Mouse (Mus musculus) thymus, adult 18-20 months (tissue): ENCODE results near the gene Btbd19.
A peak's percentile ranks its signal among the peaks of the same experiment; 100 is the strongest.

Source experiments
- DNase-seq, 2 experiments: peaks; one replicate each; pipeline ENCODE4 v3.0.0; 2022; ENCODE audit warnings: mixed read lengths in 2 of 2

Gene Btbd19

DNA sequence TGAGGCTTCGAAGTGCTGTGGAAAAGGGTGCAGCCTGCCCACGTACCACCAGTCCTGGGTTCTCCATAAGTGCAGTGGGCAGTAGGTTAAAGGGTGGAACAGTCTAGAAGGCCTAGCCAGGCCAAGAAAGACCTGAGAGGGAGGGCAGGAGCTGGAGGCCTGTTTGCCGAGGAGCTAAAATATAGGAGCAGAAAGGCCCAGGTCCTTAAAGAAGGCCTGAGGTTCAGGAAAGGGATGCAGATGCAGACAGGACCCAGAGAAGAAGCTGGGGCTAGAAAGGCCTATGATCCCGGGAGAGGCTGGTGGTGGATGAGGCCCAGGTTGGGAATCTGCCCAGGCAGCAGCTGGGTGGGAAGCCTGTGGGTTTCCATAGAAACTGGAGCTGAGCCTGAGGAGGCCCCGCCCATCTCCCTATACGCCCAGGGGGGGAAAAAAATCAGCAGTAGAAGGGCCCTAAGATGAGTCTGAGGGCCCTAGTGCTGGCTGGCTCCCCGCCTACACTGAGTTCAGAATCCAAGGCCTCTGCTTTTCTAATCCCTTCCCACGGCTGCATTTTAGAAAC is at the start of gene Btbd19:
TSS of gene Btbd19 (minus strand) at position 378 of the 562 bp plus-strand sequence.
- DNase-seq, result peak in 1 of 2 experiments; percentile 22

DNA sequence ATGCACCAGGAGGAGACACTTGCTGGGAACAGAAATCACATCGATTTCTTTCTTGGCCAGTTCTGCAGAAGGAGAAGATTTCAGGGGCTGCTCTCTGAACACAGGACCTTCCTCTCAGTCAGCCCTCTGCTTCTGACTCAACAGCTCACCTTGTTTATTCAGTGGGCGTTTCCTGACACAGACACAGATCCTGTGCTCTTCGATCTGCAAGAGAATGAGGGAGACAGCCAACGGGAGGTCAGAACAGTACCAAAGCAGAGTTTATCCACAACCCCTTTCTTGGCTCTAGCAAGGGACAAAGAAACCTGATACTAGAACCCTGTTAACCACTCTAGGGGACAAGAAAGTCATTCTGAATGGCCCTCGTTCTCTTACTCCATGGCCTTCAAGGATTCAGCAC is 44.4 kb upstream of the Btbd19 start:
- DNase-seq, result no peak

DNA sequence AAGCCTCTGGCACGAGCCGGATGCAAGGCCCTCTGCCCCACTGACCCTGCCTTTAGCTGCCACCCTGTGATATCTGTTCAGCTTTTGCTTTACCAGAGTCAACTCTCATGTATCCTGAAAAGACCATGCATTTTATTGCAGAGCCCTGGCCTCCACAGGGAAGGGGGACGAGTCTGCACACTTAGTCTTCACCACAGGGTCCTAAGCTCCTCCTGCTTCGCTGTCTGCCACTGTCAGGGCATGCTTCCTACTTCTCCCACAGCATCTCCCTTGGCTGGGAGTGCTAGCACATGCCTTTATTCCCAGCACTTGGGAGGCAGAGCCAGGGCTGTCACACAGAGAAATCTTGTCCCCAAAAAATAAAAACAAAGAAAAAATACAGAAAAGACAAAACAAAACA is 35.7 kb upstream of the Btbd19 start:
- DNase-seq, result no peak

DNA sequence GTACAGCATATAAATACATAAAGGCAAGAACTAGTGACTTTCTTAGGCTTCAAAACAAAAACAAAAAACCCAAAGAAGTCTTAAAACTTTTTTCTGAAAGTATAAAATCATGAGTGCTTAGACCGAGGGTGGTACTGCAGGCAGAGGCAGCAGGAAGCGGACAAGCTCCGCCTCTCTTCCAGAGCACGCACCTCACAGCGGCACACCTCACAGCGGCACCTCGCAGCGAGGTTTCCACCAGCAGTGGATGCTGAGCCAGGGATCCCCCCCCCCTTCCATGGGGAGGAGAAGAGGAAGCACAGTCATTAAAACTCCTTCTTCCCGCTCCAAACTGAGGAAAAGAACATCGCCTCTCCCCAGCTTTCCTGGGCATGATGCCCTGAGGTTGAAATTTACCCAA is 34.1 kb upstream of the Btbd19 start:
- DNase-seq, result no peak

DNA sequence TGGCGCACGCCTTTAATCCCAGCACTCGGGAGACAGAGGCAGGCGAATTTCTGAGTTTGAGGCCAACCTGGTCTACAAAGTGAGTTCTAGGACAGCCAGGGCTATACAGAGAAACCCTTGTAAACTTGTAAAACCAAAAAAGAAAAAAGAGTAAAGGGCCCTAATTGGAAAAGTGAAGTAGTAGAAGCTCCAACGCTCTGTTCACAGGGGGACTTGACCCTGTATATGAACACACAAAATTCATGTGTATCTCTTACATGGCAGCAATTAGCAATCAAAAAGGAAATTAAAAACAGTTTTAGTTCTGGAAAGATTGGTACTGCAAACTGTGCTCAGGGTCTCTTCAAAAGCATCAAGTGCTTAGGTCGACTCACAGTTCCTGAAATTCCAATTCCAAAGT is 30.8 kb upstream of the Btbd19 start:
- no peak for DNase-seq

DNA sequence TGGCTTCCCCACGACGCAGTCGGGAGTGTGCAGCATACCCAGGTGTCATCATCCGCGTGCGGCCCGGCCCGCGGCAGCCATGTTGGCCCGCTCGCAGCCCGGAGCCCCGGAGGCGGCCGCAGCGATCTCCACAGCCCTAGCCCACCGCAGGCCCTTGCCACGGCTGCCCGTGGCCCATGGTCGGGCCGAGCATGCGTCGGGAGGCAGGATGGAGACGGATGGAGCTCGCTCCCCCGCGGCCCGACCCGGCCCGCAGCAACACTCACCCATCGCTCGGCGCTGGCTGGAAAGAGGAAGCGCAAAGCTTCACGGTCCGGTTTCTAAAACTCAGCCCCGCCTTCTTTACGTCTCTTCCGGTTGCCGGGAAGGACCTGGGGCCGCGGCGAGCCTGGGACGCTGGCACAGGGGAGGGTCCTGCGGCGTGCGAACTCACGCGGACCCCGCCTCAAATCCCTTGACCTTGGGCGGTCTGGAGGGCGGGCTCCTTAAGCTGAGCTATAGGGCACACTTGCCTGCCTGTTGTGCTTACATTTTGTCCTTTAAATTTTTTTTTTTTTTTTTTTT is 30.3 kb upstream of the Btbd19 start, which contains the start of gene Rps8:
TSS of gene Rps8 (minus strand) at position 452 of the 564 bp plus-strand sequence.
- peak; percentile 72 to 80 for DNase-seq

DNA sequence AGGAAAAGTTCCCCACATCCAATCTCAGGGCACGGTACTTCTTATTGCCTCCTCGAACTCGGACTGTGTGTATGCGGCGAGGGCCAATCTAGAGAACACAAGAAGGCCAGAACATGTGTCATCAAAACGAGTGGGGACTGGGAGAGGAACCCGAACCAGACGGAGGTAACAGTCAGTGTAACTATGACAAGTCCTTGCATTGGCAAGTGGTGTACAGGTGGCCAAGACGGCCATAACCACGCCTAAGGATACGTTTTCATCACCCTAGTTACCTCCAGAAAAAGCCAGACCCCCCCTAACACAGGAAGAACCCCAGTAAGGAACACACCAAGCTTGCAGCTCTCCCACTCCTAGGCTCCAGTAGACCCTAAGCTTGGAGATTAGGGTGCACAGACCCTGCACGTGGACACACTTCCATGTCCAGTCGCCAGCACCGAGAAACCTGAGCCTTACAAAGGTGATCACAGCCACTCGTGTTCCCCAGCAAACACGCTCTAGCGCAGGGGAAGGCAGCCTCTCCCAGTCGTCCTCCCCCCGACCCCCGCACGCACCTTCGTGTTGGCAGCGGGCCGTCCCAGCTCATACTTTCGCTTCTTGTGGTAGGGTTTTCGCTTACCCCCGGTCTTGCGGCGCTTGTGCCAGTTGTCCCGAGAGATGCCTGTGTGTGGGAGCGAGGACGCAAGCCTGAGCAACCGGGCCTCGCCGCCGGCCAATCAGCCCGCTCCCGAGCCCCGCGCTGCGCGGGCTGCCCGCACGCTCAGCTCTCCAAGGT is 29.7 kb upstream of the Btbd19 start:
- no peak for DNase-seq

DNA sequence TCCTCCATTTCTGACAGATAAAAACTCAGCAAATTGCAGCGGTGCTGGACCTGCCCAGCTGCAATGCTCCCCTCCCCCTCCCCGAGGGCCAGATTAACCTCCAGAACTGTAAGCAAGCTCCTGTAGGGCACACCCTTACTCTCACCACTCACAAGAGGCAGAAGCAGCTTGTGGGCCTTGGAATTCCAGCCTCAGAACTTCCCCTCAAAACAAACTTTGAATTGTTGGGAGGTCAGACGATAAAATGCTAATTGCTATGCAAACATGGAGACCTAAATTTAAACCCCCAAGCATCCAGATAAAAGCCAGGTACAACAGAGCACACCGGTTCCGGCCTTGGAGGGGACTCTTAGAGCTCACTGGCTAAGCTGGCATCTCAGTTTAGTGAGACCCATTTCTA is 27.2 kb upstream of the Btbd19 start:
- no peak for DNase-seq

DNA sequence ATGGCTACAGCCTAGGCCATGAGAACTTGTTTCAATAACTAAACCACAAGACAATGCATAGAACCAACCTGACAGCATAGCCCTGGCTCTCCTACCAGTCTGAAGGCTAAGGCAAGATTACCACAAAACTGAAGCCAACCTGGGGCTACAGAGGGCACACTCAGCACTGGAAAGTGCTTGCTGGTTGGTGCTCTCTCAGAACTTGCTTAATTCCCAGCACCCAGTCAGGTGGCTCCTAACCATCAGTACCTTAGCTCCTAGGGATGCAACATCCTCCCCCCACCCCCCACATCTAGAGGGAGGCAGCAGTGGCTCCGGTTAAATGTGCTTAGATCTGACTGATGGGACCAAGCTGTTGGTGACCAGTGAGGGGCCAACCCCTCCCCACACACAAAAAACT is 25.9 kb upstream of the Btbd19 start:
- no peak for DNase-seq

DNA sequence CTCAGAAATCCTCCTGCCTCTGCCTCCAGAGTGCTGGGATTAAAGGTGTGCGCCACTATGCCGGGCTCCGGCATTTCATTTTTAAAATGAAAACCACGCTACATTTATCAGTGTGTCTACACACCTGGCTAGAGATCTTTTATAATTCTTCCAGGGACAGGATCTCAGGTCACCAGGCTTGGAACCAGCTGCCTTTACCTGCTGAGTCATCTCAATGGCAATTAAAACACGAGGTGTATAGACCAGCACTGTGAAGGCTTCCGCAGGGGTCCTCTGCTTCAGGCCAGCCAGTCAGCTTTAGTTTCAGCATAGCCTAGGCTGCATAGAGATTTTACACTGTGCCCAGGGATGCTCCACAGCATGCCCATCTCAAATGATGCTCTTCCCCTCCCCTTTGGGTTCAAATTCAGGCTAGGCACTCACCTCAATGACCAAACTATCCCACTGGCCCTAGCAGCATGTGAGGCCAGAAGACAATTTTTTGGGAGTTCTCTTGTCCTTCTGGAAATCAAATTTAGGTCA is 24.7 kb upstream of the Btbd19 start:
- no peak for DNase-seq

DNA sequence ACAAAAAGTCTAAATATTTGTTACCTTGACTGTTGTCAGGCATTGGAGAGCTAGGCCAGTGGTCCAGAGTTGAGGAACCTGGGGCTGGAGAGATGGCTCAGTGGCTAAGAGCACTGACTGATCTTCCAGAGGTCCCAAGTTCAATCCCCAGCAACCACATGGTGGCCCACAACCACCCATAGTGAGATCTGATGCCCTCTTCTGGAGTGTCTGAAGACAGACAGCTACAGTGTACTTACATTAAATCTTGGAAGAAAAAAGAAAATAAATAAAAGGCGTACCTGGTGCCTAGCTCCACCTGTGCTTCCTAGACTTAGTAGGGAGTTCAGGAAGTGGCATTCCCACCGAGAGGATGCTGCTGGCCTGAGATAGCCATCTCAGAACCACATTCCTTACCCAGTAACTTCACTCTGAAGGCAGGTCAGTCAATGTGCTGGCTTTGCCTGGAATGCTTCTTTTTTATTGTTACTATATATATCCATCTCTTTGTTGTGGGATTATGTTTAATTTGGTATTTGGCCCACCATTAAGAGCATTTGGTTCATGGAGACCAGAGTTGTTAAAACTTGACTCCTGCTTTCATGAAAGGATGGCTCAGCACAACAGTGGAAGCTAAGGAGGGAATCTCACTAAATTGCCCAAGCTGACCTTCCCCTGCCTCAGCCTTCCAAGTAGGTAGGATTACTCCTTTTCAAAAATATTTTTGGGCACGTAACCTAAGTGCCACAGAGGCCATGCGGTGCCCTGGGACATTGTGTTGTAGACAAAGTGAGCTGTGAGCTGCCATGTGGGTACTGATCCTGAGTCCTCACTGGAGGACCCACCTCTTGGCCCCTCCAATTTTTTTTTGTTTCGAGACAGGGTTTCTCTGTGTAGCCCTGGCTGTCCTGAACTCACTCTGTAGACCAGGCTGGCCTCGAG is 24.0 kb upstream of the Btbd19 start:
- no peak for DNase-seq

DNA sequence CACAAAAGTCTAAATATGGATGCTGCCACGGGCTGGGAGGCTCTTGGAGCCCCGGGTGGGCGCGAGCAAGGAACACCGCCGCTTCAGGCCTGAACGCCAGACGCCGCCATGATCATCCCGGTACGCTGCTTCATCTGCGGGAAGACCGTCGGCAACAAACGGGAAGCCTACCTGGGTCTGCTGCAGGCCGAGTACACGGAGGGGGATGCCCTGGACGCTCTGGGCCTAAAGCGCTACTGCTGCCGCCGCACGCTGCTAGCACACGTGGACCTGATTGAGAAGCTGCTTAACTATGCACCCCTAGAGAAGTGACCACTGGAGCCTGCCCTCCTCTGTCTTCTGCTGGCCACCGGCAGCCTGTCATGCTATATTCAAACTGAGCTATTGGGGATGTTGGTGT is 23.3 kb upstream of the Btbd19 start:
- DNase-seq, result no peak

DNA sequence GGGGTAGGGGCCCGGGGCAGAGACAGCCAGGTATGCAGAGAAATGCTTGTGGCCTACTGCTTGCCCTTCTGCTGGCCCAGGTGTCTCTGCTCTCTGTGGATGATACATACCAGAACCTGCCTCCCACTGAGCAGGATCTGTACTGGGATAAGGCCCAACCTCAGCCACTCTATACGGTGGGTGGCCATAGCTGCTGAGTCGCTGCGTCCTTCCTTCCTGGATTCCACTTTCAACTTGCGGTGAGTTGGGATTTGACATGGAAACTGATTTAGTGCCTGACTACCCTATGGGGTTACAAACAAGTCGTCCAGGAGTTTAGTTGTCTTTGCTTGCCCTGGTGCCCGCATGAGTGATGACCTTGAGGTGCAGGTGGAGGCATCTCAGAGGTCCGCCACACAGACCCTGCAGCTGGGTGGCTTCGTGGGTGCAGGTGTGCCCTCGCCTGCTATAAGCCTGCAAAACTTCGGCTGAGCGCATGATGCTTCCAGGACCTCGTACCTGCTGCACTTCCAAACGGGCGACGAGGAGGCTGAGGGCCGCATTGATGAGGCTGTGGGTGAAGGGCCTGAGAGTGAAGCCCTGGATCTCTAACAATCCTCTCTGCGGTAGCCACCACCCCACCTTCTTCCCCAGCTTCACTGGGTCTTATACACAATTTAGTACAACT is 22.7 kb upstream of the Btbd19 start:
- no peak for DNase-seq

DNA sequence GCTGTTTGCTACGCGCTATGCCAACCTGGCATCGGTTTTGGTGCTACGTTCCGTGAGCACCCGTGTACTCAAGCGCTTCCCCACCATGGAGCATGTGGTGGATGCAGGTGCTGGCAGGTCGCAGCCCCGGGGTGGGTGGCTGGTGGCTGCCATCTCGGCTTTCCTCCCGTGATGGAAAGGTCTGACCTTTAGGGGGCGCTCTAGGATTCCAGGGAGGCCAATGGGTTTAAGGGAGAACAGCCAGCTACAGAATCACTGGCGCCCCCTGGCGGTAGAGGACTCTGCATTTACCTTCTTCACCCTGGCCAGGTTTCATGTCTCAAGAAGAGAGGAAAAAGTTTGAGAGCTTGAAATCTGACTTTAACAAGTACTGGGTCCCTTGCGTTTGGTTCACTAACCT is 20.7 kb upstream of the Btbd19 start:
- DNase-seq, result peak; percentile 63 to 74

DNA sequence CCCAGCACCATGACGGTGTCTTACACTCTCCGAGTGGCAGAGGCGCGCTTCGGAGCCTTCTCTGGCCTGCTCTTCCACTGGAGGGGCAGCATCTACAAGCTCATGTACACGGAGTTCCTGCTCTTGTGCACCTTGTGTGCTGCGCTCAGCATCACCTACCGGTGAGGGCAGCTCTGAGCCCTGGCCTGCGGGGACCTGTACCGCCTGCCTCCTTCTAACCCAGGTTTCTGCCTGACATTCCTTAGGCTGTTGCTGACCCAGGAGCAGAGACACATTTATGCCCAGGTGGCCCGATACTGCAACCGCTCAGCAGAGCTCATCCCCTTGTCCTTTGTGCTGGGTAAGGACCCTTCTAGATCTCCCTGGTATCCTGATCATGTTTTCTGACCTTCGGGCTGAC is 19.7 kb upstream of the Btbd19 start:
- DNase-seq, result no peak

DNA sequence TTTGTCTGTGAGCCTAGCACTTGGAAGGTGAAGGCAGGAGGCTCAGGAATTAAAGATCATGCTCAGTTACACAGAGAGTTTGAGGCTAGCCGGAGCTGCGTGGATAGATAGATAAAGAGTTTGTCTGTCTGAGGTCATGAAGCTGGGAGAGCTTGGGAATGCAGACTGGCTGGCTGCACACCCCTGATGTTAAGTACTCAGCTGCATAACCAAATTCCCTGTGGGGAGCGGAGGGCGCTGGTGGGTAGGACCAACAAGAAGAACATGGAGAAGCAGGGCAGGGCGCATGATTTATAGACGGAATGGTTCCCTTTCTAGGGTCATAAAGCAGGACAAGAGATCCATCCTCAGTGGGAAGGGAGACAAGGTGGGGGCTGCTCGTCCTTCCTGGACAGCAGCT is 17.5 kb upstream of the Btbd19 start:
- no peak for DNase-seq

DNA sequence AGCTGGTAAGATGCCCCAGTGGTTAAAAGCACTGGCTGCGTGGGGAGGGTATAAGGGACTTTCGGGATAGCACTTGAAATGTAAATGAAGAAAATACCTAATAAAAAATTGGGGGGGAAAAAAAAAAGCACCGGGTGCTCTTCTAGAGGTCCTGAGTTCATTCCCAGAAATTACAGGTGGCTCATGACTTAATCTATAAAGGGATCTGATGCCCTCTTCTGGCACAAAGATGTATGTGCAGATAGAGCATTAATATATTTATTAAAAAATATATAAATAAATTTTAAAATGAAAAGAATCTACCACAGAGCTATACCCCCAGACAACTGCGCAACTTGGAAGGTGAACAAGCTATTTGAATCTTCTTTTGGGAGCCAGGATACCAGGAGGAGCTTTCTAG is 15.1 kb upstream of the Btbd19 start:
- DNase-seq, result no peak

DNA sequence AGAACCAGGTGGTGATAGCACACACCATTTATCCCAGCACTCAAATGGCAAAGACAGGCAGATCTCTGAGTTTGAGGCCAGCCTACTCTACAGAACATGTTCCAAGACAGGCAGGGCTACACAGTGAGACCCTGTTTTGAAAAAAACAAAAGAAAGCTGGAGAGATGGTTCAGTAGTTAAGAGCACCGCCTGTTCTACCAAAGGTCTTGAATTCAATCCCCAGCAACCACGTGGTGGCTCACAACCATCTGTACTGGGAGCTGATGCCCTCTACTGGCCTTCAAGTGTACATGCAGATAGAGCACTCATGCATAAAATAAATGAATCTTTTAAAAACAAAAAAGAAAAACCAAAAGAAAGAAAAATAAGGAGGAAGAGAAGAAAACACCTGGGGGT is 13.7 kb upstream of the Btbd19 start:
- DNase-seq, result no peak

DNA sequence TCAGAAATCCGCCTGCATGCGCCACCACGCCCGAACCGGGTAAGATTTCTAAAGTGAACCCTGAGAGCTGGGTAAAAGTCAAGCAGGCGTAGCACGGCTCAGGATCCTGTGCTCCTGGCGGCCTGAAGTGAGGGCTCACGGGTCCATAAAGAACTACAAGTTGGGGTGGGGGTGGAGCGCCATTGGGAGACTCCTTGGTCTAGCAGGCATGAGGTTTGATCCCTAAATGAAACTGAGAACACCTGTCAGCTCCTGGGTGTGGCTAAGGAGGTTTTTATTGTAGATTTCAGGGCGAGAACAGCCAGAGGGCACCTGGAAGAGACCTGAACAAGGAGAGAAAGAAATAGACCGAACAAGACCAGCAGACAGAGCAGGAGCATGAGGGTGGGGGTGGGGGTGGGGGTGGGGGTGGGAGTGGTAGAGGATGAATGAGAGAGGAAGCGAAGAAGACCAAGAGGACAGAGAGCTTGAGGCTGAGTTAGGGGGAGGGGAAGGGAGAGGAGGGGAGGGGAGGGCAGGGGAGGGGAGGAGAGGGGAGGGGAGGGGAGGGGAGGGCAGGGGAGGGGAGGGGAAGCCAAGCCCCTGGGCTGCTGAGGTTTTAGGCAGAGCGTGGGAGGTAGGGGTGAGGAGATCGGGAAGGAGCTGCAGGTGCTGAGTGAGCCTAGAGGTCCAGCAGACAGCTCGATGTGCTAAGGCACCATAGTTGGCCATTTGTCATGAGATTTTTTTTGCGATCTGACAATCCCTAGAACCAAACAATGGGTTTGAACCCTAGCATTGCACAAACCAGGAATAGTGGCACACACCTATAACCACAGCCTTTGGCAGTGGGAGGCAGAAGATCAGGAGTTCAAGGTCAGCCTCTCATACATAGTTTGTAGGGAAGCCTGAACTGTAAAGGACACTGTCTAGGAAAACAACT is 13.0 kb upstream of the Btbd19 start:
- DNase-seq, result no peak

DNA sequence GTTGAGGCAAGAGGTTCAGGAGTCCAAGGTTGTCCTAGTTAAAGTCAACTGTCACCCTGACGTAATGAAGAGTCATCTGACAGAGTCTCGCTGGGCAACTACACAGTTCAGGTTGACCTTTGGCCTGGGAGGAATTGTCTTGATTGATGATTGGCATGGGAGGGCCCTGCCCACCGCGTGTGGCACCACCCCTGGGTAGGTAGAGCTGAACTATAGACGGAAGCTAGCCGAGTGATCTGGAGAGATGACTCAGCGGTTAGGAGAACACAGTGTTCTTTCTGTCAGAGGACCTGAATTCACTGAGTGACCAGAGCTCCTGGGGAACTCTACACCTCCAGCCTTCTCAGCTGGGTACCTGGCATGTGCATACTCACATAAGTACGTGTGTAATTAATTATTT is 10.5 kb upstream of the Btbd19 start:
- no peak for DNase-seq

DNA sequence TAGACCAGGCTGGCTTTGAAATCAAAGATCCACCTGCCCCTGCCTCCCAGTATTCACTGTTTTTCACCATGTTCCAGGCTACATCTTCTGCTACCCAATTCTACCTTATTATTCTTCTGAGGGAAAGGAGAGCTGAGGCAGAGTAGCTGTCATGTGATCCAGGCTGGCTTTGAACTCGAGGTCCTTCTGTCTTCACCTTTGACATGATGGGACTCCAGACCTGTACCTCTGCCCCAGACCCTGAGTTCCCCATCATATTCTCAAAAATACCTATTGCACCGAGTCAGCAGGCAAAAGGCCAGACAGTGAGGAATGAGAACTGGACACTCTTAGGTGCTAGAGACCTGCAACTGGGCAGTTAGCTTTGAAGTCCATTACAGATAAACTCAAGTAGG is 9.1 kb upstream of the Btbd19 start:
- no peak for DNase-seq
